Mouse (Mus musculus) heart, embryonic 16.5 days (tissue): ENCODE results near the gene Aebp2. TPM values are rescaled to one million over a fixed set of nuclear protein-coding genes. Genes with fewer than 3 reads are reported as not detected.

Experiments used
- ATAC-seq: fragments of 200-750 bp; cut with Nextera tagmentation; replicated peaks from 2 replicates; pipeline ENCODE4 v1.8.0; 2017; ENCODE audit warnings: moderate number of reproducible peaks; ENCODE audit not compliant: insufficient read depth, low FRiP score; ENCODE audit errors: extremely low read depth
- H3K27ac ChIP-seq: fragments of 300-500 bp; sonication (generic); 2 replicates; pipeline ENCODE4 v1.5.1; 2014; ENCODE audit warnings: mild to moderate bottlenecking, low read length, control low read depth, moderate library complexity
- H3K27me3 ChIP-seq: fragments of 300-500 bp; sonication (generic); 2 replicates; pipeline ENCODE4 v1.6.1; 2014; ENCODE audit warnings: low read length, mixed read lengths; ENCODE audit not compliant: control insufficient read depth, insufficient read depth
- H3K36me3 ChIP-seq: fragments of 300-500 bp; sonication (generic); 2 replicates; pipeline ENCODE4 v1.6.1; 2014; ENCODE audit not compliant: control insufficient read depth, insufficient read depth
- H3K4me1 ChIP-seq: fragments of 300-500 bp; sonication (generic); 2 replicates; pipeline ENCODE4 v1.6.1; 2014; ENCODE audit warnings: low read length, mixed read lengths; ENCODE audit not compliant: control insufficient read depth, insufficient read depth
- H3K4me2 ChIP-seq: fragments of 300-500 bp; sonication (generic); 2 replicates; pipeline ENCODE4 v1.6.1; 2014; ENCODE audit warnings: low read depth, mild to moderate bottlenecking, control low read depth, low read length
- H3K4me3 ChIP-seq: fragments of 300-500 bp; sonication (generic); 2 replicates; pipeline ENCODE4 v1.5.1; 2014; ENCODE audit warnings: mild to moderate bottlenecking, control low read depth, low read length
- H3K9ac ChIP-seq: fragments of 300-500 bp; sonication (generic); 2 replicates; pipeline ENCODE4 v1.6.1; 2014; ENCODE audit warnings: low read length, control low read depth
- H3K9me3 ChIP-seq: fragments of 300-500 bp; sonication (generic); replicated peaks from 2 replicates; pipeline ENCODE4 v1.6.1; 2016; ENCODE audit warnings: low read length; ENCODE audit not compliant: control insufficient read depth
- WGBS: fragments of 180-500 bp; shearing (Covaris S2); extraction: QIAGEN DNeasy Blood & Tissue Kit; methylation state at CpG from one replicate; pipeline ENCODE4 v1.1.7; 2014; 5-methylcytosine and 5-hydroxymethylcytosine counted together
- polyA plus RNA-seq: library from polyadenylated mRNA; unstranded; fragments of >200 nt; fragmentation: Nextera tagmentation; extraction: Ambion mirVana; gene quantifications from 2 replicates; pipeline ENCODE4 v1.2.1, GENCODE M21; 2015

Gene Aebp2
- polyA plus RNA-seq, 1 experiment from 2014 or later: 9.0 TPM

GRCm38 (mm10) chr6:140714905-140715365, 92.5 kb downstream of the Aebp2 start:
- Histone ChIP-seq H3K27ac (no peak overlapping the region), H3K27me3 (no peaks in the 10 kb centered on the region), H3K9me3 (no peaks in the 10 kb centered on the region; the same call in 1 of the 2 replicates), H3K4me2 (peak overlapping the region; percentile 7; the same call in 1 of the 2 replicates), H3K9ac (no peak overlapping the region), H3K4me1 (0 out of 2 replicates have a peak, but pooled peaks cover 2% of the 10 kb centered on the region), H3K36me3 (no peaks in the 10 kb centered on the region), H3K4me3 (no peak overlapping the region)
- no peak; the same call in 1 of the 2 replicates for ATAC-seq
- WGBS: 18% methylated on average over 10 of the region's 10 CpGs

GRCm38 (mm10) chr6:140722058-140722457, 99.6 kb downstream of the Aebp2 start:
- no peaks in the 10 kb centered on the region; the same call in 1 of the 2 replicates for H3K9me3 ChIP-seq

More at GRCm38 (mm10) chr6:140722058-140722457, 99.6 kb downstream of the Aebp2 start:
- H3K4me2 ChIP-seq: no peak overlapping the region
- 0 out of 2 replicates have a peak, but pooled peaks cover 4% of the 10 kb centered on the region for H3K4me1 ChIP-seq
- no peak overlapping the region for H3K27ac ChIP-seq
- WGBS: 58% methylated on average over 10 of the region's 10 CpGs
- H3K4me3 ChIP-seq: no peak overlapping the region
- H3K36me3 ChIP-seq: no peaks in the 10 kb centered on the region
- ATAC-seq: no peak
- no peaks in the 10 kb centered on the region for H3K27me3 ChIP-seq
- H3K9ac ChIP-seq: no peak overlapping the region

Other genes starting within 250 kb of the Aebp2 start
- 26.6 and 27.8 TPM in 2 replicates for gene Plekha5, start 198.6 kb upstream of the Aebp2 start, polyA plus RNA-seq
- gene Gm11077, start 106.6 kb downstream of the Aebp2 start, polyA plus RNA-seq: not detected in 2 replicates